Mouse (Mus musculus) regulatory T cell (primary cell): ENCODE results near the gene Nt5m.
"Not testable (repeated sequence)": the region's sequence is repeated elsewhere in the genome, so short reads cannot be mapped to it uniquely, and the experiment has no call there.

Experiments
- in situ Hi-C: fragments of 300-600 bp; cut with MboI, MseI; formaldehyde crosslinking; loops from one replicate; pipeline ENCODE4 v1.15.1; 2025; ENCODE audit warnings: high pct_unique_total_duplicates

The Nt5m gene

DNA sequence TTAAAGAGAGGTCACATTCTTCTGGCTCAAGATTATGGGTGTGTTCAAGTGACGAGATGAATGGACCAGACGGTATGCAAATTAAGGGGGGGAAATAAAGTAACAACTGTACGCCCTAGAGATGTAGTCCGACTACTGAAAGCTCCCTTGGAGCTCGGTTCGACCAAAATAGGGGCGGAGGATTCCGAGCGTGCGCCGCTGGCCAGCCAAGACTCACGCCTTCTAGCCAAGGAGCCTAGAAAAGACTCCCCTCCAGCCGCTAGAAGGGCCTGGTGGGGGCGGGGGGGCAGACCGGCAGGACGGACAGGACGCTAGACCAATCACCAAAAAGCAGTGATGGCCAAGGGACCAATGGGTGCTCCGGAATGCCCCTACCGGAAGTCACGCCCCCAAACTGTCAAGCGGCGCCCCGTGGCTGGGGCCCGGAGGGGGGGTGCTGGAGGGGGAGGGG is at the start of gene Nt5m:
Nt5m (plus strand) TSS at position 440 of the 451 bp plus-strand sequence.
- in situ Hi-C loops: no loop called here

DNA sequence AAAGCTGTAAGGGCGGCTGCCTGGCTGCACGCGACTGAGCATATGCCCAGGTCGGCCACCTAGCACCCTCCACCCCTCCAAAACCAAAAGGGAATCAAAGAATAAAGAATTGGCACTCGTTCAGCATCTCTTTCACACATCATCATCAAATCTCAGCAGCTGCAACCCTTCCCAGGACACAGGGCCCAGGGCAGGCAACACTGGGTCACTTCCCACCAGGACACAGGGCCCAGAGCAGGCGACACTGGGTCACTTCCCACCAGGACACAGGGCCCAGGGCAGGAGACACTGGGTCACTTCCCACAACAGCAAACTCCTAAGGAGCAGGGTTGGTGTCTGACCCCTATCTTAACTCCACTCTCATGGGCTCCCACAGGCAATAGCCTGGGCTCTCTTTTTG is 45.9 kb upstream of the Nt5m start:
- in situ Hi-C loops: no loop called here

DNA sequence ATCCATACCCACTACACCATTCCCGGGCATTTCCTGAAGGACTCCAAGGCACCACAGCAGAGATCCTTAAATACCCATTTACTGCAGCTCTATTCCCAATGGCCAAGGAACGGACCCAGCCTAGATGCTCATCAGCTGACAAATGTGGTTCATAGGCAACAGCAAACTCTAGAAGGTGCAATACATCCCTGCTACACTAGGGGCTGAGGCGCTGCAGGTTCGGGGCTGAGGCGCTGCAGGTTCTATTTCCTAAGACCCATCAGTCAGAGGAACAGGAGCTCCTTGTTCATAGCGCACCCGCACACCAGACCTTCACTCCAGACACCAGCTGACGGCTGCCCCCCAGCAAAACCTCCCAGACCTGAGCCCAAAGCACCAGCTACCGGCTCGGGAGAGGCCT is 38.8 kb upstream of the Nt5m start:
- in situ Hi-C loops: no loop called here

DNA sequence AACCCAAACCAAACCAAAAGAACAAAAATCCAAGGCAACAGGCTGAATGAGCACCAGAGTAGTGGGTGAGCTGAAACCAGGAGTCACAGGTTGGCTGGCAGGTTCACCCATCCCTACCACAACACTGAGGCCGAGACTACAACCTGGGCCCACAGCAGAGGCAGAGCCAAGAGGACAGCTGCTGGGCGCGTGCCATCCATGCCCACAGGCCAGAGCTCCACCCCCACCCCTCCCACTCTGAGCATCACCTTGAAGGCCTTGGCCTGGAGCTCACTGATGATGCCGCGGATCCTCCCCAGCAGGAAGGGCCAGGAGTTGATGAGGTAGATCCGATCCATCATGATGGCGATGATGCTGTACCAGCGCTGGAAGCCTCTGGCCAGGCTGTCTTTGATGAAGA is 37.4 kb upstream of the Nt5m start:
- in situ Hi-C loops: no loop called here

GRCm38 (mm10) chr11:59803516-59803915 is 35.7 kb upstream of the Nt5m start:
- in situ Hi-C loops: no loop called here

DNA sequence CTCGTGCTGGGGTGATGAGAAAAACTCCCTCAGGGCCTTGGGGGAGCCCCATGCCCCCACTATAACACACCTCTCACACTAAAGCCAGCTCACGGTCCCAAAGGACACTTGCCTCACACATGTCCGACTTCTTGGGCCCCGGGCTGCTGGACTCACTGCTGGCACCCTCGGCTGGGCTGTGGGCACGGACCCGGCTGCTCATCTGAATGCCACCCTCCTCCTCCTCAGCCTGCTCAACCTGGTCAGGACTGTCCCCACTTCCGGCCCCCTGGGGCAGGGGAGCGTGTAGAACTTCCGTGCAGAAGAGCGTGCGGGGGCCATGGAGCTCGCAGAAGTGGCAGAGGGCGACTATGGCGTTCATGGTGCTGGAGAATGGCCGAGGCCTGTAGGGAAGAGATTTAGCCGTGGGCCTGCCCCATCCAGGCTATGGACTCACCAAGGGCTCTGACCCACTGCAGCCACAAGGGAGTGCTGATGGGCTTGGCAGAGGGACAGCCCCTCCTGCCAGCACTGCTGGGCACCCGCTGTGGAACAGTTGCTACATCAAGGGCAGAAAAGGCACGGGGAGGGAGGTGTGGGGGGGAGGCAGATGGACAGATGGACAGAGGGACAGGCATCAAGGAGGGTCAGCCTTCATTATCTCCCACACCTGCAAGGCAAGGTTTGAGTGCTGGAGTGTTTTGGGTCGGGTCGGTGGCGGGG is 34.7 kb upstream of the Nt5m start:
- in situ Hi-C loops: no loop called here

GRCm38 (mm10) chr11:59805256-59805655 is 34.0 kb upstream of the Nt5m start:
- in situ Hi-C loops: no loop called here

DNA sequence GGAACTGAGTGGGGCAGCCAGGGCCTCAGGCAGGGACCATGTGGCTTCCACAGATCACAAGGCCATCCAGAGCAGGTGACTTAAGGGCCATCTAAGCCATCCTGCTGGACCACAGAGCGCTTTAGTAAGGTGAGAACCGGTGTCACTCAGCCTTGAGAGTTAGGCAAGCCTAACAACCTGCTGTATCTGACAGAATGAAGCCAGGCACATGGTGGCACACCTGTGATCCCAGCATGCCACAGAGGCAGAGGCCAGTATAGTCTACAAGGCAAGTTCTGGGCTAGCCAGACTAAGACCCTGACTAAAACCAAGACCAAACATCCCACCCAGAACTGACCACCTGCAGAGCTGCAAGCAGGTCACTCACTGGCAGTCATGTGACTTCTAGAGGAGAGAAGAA is 33.6 kb upstream of the Nt5m start:
- in situ Hi-C loops: no loop called here

DNA sequence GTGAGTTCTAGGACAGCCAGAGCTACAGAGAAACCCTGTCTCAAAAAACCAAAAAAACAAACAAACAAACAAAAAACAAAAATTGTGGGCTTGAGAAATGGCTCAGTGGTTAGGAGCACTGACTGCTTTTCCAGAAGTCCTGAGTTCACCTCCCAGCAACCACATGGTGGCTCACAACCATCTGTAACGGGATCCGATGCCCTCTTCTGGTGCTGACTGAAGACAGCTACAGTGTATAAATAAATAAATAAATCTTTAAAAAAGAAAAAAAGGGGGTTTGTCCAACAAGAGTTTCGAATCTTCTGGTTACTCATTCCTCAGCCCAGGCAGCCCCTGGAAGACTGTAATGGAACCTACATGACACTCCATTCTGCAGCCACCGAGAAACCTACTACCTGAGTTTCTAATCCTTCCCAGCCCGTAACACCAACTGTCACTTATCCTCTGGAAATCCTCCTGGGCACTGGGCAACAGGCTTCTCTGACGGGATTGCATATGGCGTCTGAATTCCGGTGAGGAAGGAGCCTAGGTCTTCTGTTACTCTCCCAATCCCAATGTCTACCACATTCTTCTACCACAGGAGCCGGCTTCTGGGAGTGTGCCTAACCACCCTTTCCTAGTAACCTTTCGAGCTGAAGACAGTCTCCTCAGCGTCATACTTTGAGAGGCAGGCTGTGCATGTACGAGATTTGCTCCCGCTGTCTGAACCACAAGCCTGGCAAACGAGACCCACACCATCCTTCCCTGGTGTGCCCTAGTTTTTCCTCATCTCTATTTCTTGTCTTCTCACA is 30.9 kb upstream of the Nt5m start:
- in situ Hi-C loops: no loop called here

DNA sequence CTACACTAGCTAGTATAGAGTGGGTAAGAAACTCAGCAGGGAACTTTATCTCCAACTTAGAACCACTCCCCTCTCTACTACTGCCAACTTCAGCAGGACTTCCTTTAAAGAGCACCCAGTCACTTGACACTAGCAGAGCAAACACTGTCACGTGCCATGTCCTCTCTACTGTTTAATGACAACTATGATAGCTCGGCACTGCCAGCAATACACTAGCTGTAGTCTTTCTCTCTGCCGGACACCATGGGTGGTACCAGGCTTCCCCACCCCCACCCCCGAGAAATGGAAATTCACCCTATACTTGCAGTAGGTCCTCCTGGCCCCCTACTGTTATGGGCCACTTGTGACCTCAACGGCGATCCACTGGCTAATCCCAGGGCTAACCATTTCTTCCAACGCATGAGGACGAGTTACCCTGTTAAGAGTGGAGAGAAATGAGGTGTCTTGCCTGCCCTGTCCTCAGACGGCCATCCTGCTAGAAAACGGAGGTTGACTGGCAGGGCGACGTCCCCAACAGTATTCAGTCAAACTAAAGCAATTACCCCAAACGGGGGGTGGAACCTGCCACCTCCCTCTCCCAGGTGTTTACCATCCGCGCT is 30.1 kb upstream of the Nt5m start:
- in situ Hi-C loops: no loop called here

GRCm38 (mm10) chr11:59809670-59810474 is 29.4 kb upstream of the Nt5m start, which contains the start of gene Flcn:
Gene Flcn (minus strand): TSS chr11:59810016.
- in situ Hi-C loops: no loop called here

GRCm38 (mm10) chr11:59810480-59811158 is 28.6 kb upstream of the Nt5m start:
- in situ Hi-C loops: no loop called here

- in situ Hi-C loops: no loop called here
These were observed 28.0 kb upstream of the Nt5m start for GRCm38 (mm10) chr11:59811211-59811610.

DNA sequence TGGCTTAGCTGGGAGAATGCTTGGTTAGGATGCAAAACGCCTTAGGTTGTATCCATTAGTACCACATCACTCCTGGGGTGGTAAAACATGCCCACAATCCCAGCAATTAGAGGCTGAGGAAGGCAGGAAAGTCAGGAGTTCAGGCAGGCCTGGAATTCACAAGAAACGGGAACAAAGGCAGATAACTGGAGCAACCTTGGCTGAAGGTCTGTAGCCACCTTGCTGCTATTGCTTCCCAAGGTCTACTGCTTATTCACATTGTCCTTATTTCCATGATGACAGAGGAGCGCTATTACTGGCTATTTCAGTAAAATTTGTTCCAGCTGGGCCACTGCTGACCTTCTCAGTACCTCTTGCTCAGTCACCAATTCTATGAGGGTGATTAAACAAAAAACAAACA is 26.0 kb upstream of the Nt5m start:
- in situ Hi-C loops: no loop called here

- in situ Hi-C loops: no loop called here
These were observed 24.9 kb upstream of the Nt5m start for GRCm38 (mm10) chr11:59814311-59814710.

GRCm38 (mm10) chr11:59814936-59815335 is 24.3 kb upstream of the Nt5m start:
- in situ Hi-C loops: no loop called here

DNA sequence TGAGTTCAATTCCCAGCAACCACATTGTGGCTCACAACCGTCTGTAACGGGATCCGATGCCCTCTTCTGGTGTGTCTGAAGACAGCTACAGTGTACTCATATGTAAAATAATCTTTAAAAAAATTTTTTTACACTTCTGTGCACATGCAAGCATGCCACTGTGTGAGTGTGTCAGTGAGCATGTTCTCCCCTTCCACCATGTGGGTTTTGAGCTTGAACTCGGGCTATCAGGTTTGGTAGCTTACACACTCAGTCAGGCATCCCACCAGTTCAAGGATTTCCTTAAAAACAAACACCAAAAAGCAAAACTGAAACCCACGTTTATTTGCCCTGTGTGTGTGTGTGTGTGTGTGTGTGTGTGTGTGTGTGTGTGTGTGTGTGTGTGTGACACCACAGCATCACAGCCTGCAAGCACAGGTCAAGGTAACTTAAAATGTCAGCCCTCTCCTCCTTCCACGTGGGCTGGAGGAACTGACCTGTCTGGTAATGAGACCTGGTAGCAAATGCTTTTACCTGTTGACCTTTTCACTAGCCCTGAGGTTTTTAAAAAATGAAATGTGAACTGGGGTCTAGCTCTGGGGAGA is 23.7 kb upstream of the Nt5m start:
- in situ Hi-C loops: no loop called here

DNA sequence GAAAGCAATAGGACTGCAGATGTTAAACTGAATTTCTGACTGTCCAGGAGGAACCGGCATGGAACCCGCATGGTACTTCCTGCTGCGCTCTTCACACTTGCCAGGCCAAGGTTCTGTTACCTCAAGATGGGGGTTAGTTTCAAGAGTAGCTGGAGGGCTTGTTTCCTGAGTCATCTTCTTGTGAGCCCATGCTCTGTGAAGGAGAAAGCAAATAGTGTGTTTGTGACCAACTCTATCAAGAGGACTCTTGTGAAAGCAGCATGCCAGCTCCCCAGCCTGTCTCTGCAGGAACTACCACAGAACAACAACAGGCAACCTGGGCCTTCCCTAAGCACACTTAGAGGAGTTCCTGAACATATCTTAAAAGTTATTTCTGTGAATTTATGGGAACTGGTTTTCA is 21.3 kb upstream of the Nt5m start:
- in situ Hi-C loops: no loop called here

- in situ Hi-C loops: no loop called here
These were observed 17.6 kb upstream of the Nt5m start for GRCm38 (mm10) chr11:59821625-59822024.

GRCm38 (mm10) chr11:59837789-59838188 is 1.5 kb upstream of the Nt5m start:
- in situ Hi-C loops: not testable (repeated sequence)

GRCm38 (mm10) chr11:59838426-59838825 is 821 bp upstream of the Nt5m start:
- in situ Hi-C loops: no loop called here
